Mouse (Mus musculus) lung, embryonic 15.5 days (tissue): ENCODE measurements around the gene Ccdc7a. TPM values are rescaled to one million over a fixed set of nuclear protein-coding genes. Genes with fewer than 3 reads are reported as not detected.

Experiments
- ATAC-seq: fragments of 200-750 bp; cut with Nextera tagmentation; 2 replicates; pipeline ENCODE4 v1.8.0; 2017; ENCODE audit warnings: moderate number of reproducible peaks, borderline replicate concordance; ENCODE audit not compliant: low FRiP score, low TSS enrichment; ENCODE audit errors: extremely low read depth
- H3K27ac ChIP-seq: fragments of 300-500 bp; sonication (generic); 2 replicates; pipeline ENCODE4 v1.5.1; 2015; ENCODE audit warnings: moderate library complexity, mild to moderate bottlenecking, inconsistent platforms
- H3K27me3 ChIP-seq: fragments of 300-500 bp; sonication (generic); 2 replicates; pipeline ENCODE4 v1.6.1; 2015; ENCODE audit warnings: inconsistent platforms
- H3K36me3 ChIP-seq: fragments of 300-500 bp; sonication (generic); 2 replicates; pipeline ENCODE4 v1.6.1; 2015; ENCODE audit warnings: inconsistent platforms
- H3K4me1 ChIP-seq: fragments of 300-500 bp; sonication (generic); 2 replicates; pipeline ENCODE4 v1.6.1; 2015; ENCODE audit warnings: inconsistent platforms
- H3K4me2 ChIP-seq: fragments of 300-500 bp; sonication (generic); 2 replicates; pipeline ENCODE4 v1.6.1; 2015; ENCODE audit warnings: inconsistent platforms, mild to moderate bottlenecking, moderate library complexity
- H3K4me3 ChIP-seq: fragments of 300-500 bp; sonication (generic); 2 replicates; pipeline ENCODE4 v1.5.1; 2015; ENCODE audit warnings: mild to moderate bottlenecking, inconsistent platforms
- H3K9ac ChIP-seq: fragments of 300-500 bp; sonication (generic); 2 replicates; pipeline ENCODE4 v1.6.1; 2015; ENCODE audit warnings: inconsistent platforms
- H3K9me3 ChIP-seq: fragments of 300-500 bp; sonication (generic); 2 replicates; pipeline ENCODE4 v1.6.1; 2016; ENCODE audit warnings: inconsistent platforms
- WGBS: fragments of 180-500 bp; shearing (Covaris S2); methylation state at CpG from one replicate; pipeline ENCODE4 v1.1.7; 2015; 5-methylcytosine and 5-hydroxymethylcytosine counted together
- polyA plus RNA-seq: library from polyadenylated mRNA; unstranded; fragments of >200 nt; fragmentation: Nextera tagmentation; extraction: Ambion mirVana; gene quantifications from 2 replicates; pipeline ENCODE4 v1.2.1, GENCODE M21; 2015

Gene Ccdc7a
- polyA plus RNA-seq, 1 experiment from 2014 or later = not detected

GRCm38 (mm10) chr8:128732254-128732653 lies 333.1 kb downstream of the Ccdc7a start:
- WGBS = 85% methylated on average over 2 of the region's 2 CpGs
- Histone ChIP-seq H3K27me3 (no peaks in the 10 kb centered on the region), H3K4me1 (no peaks in the 10 kb centered on the region), H3K9ac (no peak overlapping the region), H3K4me3 (no peak overlapping the region), H3K9me3 (no peaks in the 10 kb centered on the region), H3K27ac (no peak overlapping the region), H3K4me2 (no peak overlapping the region), H3K36me3 (peaks cover 68% of the 10 kb centered on the region)
- no peak for ATAC-seq

- Histone ChIP-seq H3K27ac (no peak overlapping the region), H3K27me3 (no peaks in the 10 kb centered on the region), H3K4me2 (no peak overlapping the region), H3K9me3 (no peaks in the 10 kb centered on the region), H3K36me3 (peaks cover 66% of the 10 kb centered on the region), H3K4me3 (no peak overlapping the region), H3K4me1 (no peaks in the 10 kb centered on the region), H3K9ac (no peak overlapping the region)
- WGBS = 94% methylated on average over 1 of the region's 1 CpGs
- no peak for ATAC-seq
Measured at GRCm38 (mm10) chr8:128727213-128727612, 338.1 kb downstream of the Ccdc7a start.

GRCm38 (mm10) chr8:128724819-128725218 lies 340.5 kb downstream of the Ccdc7a start:
- no peak for ATAC-seq
- Histone ChIP-seq H3K4me2 (no peak overlapping the region), H3K27me3 (no peaks in the 10 kb centered on the region), H3K9me3 (no peaks in the 10 kb centered on the region), H3K27ac (no peak overlapping the region), H3K4me1 (no peaks in the 10 kb centered on the region), H3K36me3 (peaks cover 58% of the 10 kb centered on the region), H3K9ac (no peak overlapping the region), H3K4me3 (no peak overlapping the region)
- 48% methylated on average over 1 of the region's 1 CpGs for WGBS

- Histone ChIP-seq H3K9ac (no peak overlapping the region), H3K4me2 (no peak overlapping the region), H3K4me3 (no peak overlapping the region), H3K27me3 (no peaks in the 10 kb centered on the region), H3K36me3 (peaks cover 73% of the 10 kb centered on the region), H3K27ac (no peak overlapping the region), H3K9me3 (no peaks in the 10 kb centered on the region), H3K4me1 (no peaks in the 10 kb centered on the region)
- ATAC-seq = no peak
Measured at GRCm38 (mm10) chr8:128716184-128716583, 349.1 kb downstream of the Ccdc7a start.

- Histone ChIP-seq H3K36me3 (peaks cover 58% of the 10 kb centered on the region), H3K4me1 (no peaks in the 10 kb centered on the region), H3K4me3 (no peak overlapping the region), H3K27me3 (no peaks in the 10 kb centered on the region), H3K9ac (no peak overlapping the region), H3K4me2 (no peak overlapping the region), H3K27ac (no peak overlapping the region), H3K9me3 (no peaks in the 10 kb centered on the region)
- WGBS = 47% methylated on average over 3 of the region's 3 CpGs
- no peak for ATAC-seq
Measured at GRCm38 (mm10) chr8:128709261-128709660, 356.1 kb downstream of the Ccdc7a start.

- WGBS = 87% methylated on average over 2 of the region's 2 CpGs
- H3K27ac ChIP-seq = no peak overlapping the region
Measured at GRCm38 (mm10) chr8:128704836-128705235, 360.5 kb downstream of the Ccdc7a start.

GRCm38 (mm10) chr8:128704376-128704775 lies 360.9 kb downstream of the Ccdc7a start:
- H3K27me3 ChIP-seq = no peaks in the 10 kb centered on the region
- H3K9me3 ChIP-seq = no peaks in the 10 kb centered on the region
- 59% methylated on average over 1 of the region's 1 CpGs for WGBS
- H3K4me3 ChIP-seq = no peak overlapping the region
- ATAC-seq = no peak
- peaks cover 21% of the 10 kb centered on the region for H3K36me3 ChIP-seq
- no peak overlapping the region for H3K4me2 ChIP-seq
- peaks cover 12% of the 10 kb centered on the region; the same call in 1 of the 2 replicates for H3K4me1 ChIP-seq
- H3K9ac ChIP-seq = no peak overlapping the region
- no peak overlapping the region for H3K27ac ChIP-seq

More at GRCm38 (mm10) chr8:128704836-128705235, 360.5 kb downstream of the Ccdc7a start:
- Histone ChIP-seq H3K4me3 (no peak overlapping the region), H3K4me1 (peaks cover 9% of the 10 kb centered on the region; the same call in 1 of the 2 replicates), H3K9me3 (no peaks in the 10 kb centered on the region), H3K9ac (no peak overlapping the region), H3K4me2 (no peak overlapping the region), H3K36me3 (peaks cover 25% of the 10 kb centered on the region), H3K27me3 (no peaks in the 10 kb centered on the region)
- no peak for ATAC-seq

GRCm38 (mm10) chr8:128697945-128698344 lies 367.4 kb downstream of the Ccdc7a start:
- no peak overlapping the region for H3K4me2 ChIP-seq
- no peak overlapping the region for H3K9ac ChIP-seq
- peak; percentile 77; the same call in 1 of the 2 replicates for ATAC-seq
- H3K27me3 ChIP-seq = no peaks in the 10 kb centered on the region
- H3K36me3 ChIP-seq = no peaks in the 10 kb centered on the region
- H3K9me3 ChIP-seq = no peaks in the 10 kb centered on the region
- peaks cover 43% of the 10 kb centered on the region for H3K4me1 ChIP-seq
- H3K27ac ChIP-seq = no peak overlapping the region
- H3K4me3 ChIP-seq = no peak overlapping the region
- WGBS = 28% methylated on average over 3 of the region's 3 CpGs

GRCm38 (mm10) chr8:128696701-128697397 lies 368.5 kb downstream of the Ccdc7a start:
- Histone ChIP-seq H3K9me3 (no peaks in the 10 kb centered on the region), H3K27me3 (no peaks in the 10 kb centered on the region), H3K36me3 (no peaks in the 10 kb centered on the region), H3K4me1 (peaks cover 44% of the 10 kb centered on the region), H3K4me2 (no peak overlapping the region), H3K4me3 (no peak overlapping the region), H3K9ac (no peak overlapping the region), H3K27ac (peak overlapping the region; percentile 10; the same call in 1 of the 2 replicates)
- no peak for ATAC-seq
- 84% methylated on average over 1 of the region's 1 CpGs for WGBS

- ATAC-seq = no peak
- Histone ChIP-seq H3K4me1 (peaks cover 34% of the 10 kb centered on the region), H3K27me3 (no peaks in the 10 kb centered on the region), H3K9ac (no peak overlapping the region), H3K9me3 (no peaks in the 10 kb centered on the region), H3K27ac (no peak overlapping the region), H3K4me2 (no peak overlapping the region), H3K36me3 (no peaks in the 10 kb centered on the region), H3K4me3 (no peak overlapping the region)
- WGBS = 48% methylated on average over 1 of the region's 1 CpGs
Measured at GRCm38 (mm10) chr8:128690056-128690455, 375.3 kb downstream of the Ccdc7a start.

- Histone ChIP-seq H3K9me3 (no peaks in the 10 kb centered on the region), H3K4me3 (no peak overlapping the region), H3K4me1 (peaks cover 24% of the 10 kb centered on the region)
Measured at GRCm38 (mm10) chr8:128688679-128689078, 376.6 kb downstream of the Ccdc7a start.

GRCm38 (mm10) chr8:128686429-128686990 lies 378.8 kb downstream of the Ccdc7a start:
- H3K27me3 ChIP-seq = no peaks in the 10 kb centered on the region
- peak overlapping the region; percentile 100 for H3K27ac ChIP-seq
- H3K4me2 ChIP-seq = peak overlapping the region; percentile 53
- ATAC-seq = no peak
- WGBS = 0% methylated on average over 2 of the region's 2 CpGs
- H3K4me3 ChIP-seq = peak overlapping the region; percentile 96
- H3K4me1 ChIP-seq = peaks cover 25% of the 10 kb centered on the region
- H3K9me3 ChIP-seq = no peaks in the 10 kb centered on the region
- H3K36me3 ChIP-seq = no peaks in the 10 kb centered on the region
- H3K9ac ChIP-seq = peak overlapping the region; percentile 98

More at GRCm38 (mm10) chr8:128688679-128689078, 376.6 kb downstream of the Ccdc7a start:
- Histone ChIP-seq H3K36me3 (no peaks in the 10 kb centered on the region), H3K27me3 (no peaks in the 10 kb centered on the region), H3K9ac (no peak overlapping the region), H3K27ac (no peak overlapping the region), H3K4me2 (0 out of 2 replicates have a peak overlapping the region, but pooled peaks have one; percentile 13)
- no peak for ATAC-seq
- WGBS = 56% methylated on average over 3 of the region's 3 CpGs
